ENCODE assay signal across 39 mouse cellular contexts in genomic region chr15:102947276-102947675, GRCm38 (mm10). TPM values are rescaled to one million over a fixed set of nuclear protein-coding genes. Genes with fewer than 3 reads are reported as not detected.
A peak's percentile ranks its signal among the peaks of the same experiment; 100 is the strongest.
DNase-seq lines count a peak whose midpoint lies in the region; ATAC-seq and TF ChIP-seq lines count a peak whose summit lies in the region.
"Had no signal": no experiment of that assay in that cellular context is flagged by ENCODE, and none has a peak within 500 bp of the region (broad histone marks: within the 10 kb centered on the region; RNA-seq: fewer than 3 reads in every experiment).

No protein-coding gene starts in this region.

- TF ChIP-seq CTCF in gastrocnemius, adult 2 months (IDR thresholded peaks at IDR 0.05): no peak

- H3K4me3 ChIP-seq in gastrocnemius, adult 2 months: peak overlapping the region; percentile 61
- peak overlapping the region; percentile 40; the same call in 1 of the 2 replicates for H3K4me3 ChIP-seq in limb, embryonic 10.5 days
- no peak overlapping the region for H3K4me3 ChIP-seq in limb, embryonic 15.5 days
- H3K4me3 ChIP-seq in kidney, embryonic 14.5 days (ENCODE audit: low read length): no peak overlapping the region
- H3K4me3 ChIP-seq in hindbrain, embryonic 13.5 days: no peak overlapping the region
- H3K4me3 ChIP-seq: embryonic facial prominence, embryonic 12.5 days; heart, embryonic 12.5 days; hindbrain, embryonic 15.5 days; layer of hippocampus, adult 2 months; left cerebral cortex, adult 2 months; lung, embryonic 15.5 days; midbrain, embryonic 12.5 days had no signal

- H3K27ac ChIP-seq in gastrocnemius, adult 2 months: peak overlapping the region; percentile 75
- peak overlapping the region; percentile 93; the same call in 1 of the 2 replicates for H3K27ac ChIP-seq in limb, embryonic 10.5 days
- H3K27ac ChIP-seq in limb, embryonic 15.5 days: no peak overlapping the region
- H3K27ac ChIP-seq in kidney, embryonic 14.5 days (ENCODE audit: low read depth, low read length): no peak overlapping the region
- no peak overlapping the region for H3K27ac ChIP-seq in hindbrain, embryonic 13.5 days
- H3K27ac ChIP-seq: embryonic facial prominence, embryonic 12.5 days; hindbrain, embryonic 15.5 days; layer of hippocampus, adult 2 months; left cerebral cortex, adult 2 months; lung, embryonic 15.5 days; midbrain, embryonic 12.5 days had no signal

- peak overlapping the region; percentile 14; the same call in 1 of the 2 replicates for H3K4me2 ChIP-seq in limb, embryonic 15.5 days
- no peak overlapping the region for H3K4me2 ChIP-seq in kidney, embryonic 14.5 days (replicated peaks; ENCODE audit: low read depth, low read length)
- no peak overlapping the region for H3K4me2 ChIP-seq in hindbrain, embryonic 13.5 days
- H3K4me2 ChIP-seq: embryonic facial prominence, embryonic 12.5 days; heart, embryonic 12.5 days; hindbrain, embryonic 15.5 days; liver, embryonic 11.5 days; lung, embryonic 15.5 days; midbrain, embryonic 12.5 days had no signal

- H3K9ac ChIP-seq in limb, embryonic 15.5 days: no peak overlapping the region
- H3K9ac ChIP-seq in kidney, embryonic 14.5 days (ENCODE audit: low read depth, low read length): no peak overlapping the region
- no peak overlapping the region for H3K9ac ChIP-seq in hindbrain, embryonic 13.5 days
- H3K9ac ChIP-seq: embryonic facial prominence, embryonic 12.5 days; heart, embryonic 12.5 days; hindbrain, embryonic 15.5 days; lung, embryonic 15.5 days; midbrain, embryonic 12.5 days had no signal

- peaks cover 34% of the 10 kb centered on the region for H3K4me1 ChIP-seq in limb, embryonic 10.5 days
- H3K4me1 ChIP-seq in limb, embryonic 15.5 days: peaks cover 12% of the 10 kb centered on the region
- no peaks in the 10 kb centered on the region for H3K4me1 ChIP-seq in kidney, embryonic 14.5 days (ENCODE audit: control insufficient read depth, insufficient read depth, low read length)
- H3K4me1 ChIP-seq in hindbrain, embryonic 13.5 days (replicated peaks): peaks cover 6% of the 10 kb centered on the region
- H3K4me1 ChIP-seq: embryonic facial prominence, embryonic 12.5 days; heart, embryonic 12.5 days; hindbrain, embryonic 15.5 days; lung, embryonic 15.5 days had no signal

- intact Hi-C loops in gastrocnemius, adult 2 months (cut with DNase I): no loop called here

- H3K36me3 ChIP-seq in limb, embryonic 10.5 days: no peaks in the 10 kb centered on the region
- H3K36me3 ChIP-seq in limb, embryonic 15.5 days: no peaks in the 10 kb centered on the region
- H3K36me3 ChIP-seq in kidney, embryonic 14.5 days (ENCODE audit: control insufficient read depth, insufficient read depth, low read length): no peaks in the 10 kb centered on the region
- H3K36me3 ChIP-seq in hindbrain, embryonic 13.5 days: no peaks in the 10 kb centered on the region
- H3K36me3 ChIP-seq: embryonic facial prominence, embryonic 12.5 days; heart, embryonic 12.5 days; hindbrain, embryonic 15.5 days; lung, embryonic 15.5 days; midbrain, embryonic 12.5 days had no signal

- peaks cover 100% of the 10 kb centered on the region for H3K27me3 ChIP-seq in limb, embryonic 10.5 days (ENCODE audit: low read depth, poor library complexity, severe bottlenecking)
- H3K27me3 ChIP-seq in limb, embryonic 15.5 days: peaks cover 90% of the 10 kb centered on the region
- peaks cover 90% of the 10 kb centered on the region for H3K27me3 ChIP-seq in kidney, embryonic 14.5 days (ENCODE audit: control insufficient read depth, insufficient read depth, low read length)
- H3K27me3 ChIP-seq in hindbrain, embryonic 13.5 days: peaks cover 100% of the 10 kb centered on the region

- peak; percentile 42 for DNase-seq in gastrocnemius, adult 2 months
- DNase-seq in gastrocnemius, postnatal 4 days (ENCODE audit: low spot score in 2 of 2): no peak
- no peak for DNase-seq in limb, embryonic 10.5 days (ENCODE audit: low spot score)
- DNase-seq in right cerebral cortex, postnatal 36 days (ENCODE audit: low spot score in 2 of 2): no peak
- no peak for DNase-seq in thymus, postnatal 14 days
- DNase-seq: adrenal gland, postnatal 10 days; cerebellum, adult 11 months; cerebellum, adult 9-10 months; cerebellum, postnatal 36 days; embryo, embryonic 11 days; gastrocnemius, postnatal 25 days; heart, adult 18-20 months; heart, postnatal 4 days; kidney, adult 11 months; kidney, postnatal 36 days; lung, postnatal 36 days; thymus, postnatal 25 days had no signal

- no peak for ATAC-seq in limb, embryonic 15.5 days (ENCODE audit: insufficient number of reproducible peaks, low FRiP score, low TSS enrichment, low read depth)
- no peak for ATAC-seq in kidney, embryonic 14.5 days (ENCODE audit: low FRiP score, low TSS enrichment)
- ATAC-seq in hindbrain, embryonic 13.5 days (ENCODE audit: low FRiP score): no peak
- ATAC-seq: forebrain, embryonic 14.5 days; inflammation-experienced regulatory T-cells, adult 6 months had no signal

- H3K9me3 ChIP-seq in limb, embryonic 10.5 days (replicated peaks): no peaks in the 10 kb centered on the region
- no peaks in the 10 kb centered on the region for H3K9me3 ChIP-seq in limb, embryonic 15.5 days
- H3K9me3 ChIP-seq in kidney, embryonic 14.5 days (ENCODE audit: control insufficient read depth, low read length): no peaks in the 10 kb centered on the region
- no peaks in the 10 kb centered on the region for H3K9me3 ChIP-seq in hindbrain, embryonic 13.5 days
- H3K9me3 ChIP-seq: embryonic facial prominence, embryonic 12.5 days; heart, embryonic 12.5 days; hindbrain, embryonic 15.5 days; lung, embryonic 15.5 days; midbrain, embryonic 12.5 days had no signal

- under 1% methylated on average over 9 of the region's 9 CpGs for WGBS in limb, embryonic 10.5 days
- WGBS in limb, embryonic 15.5 days: 6% methylated on average over 9 of the region's 9 CpGs
- 5% methylated on average over 9 of the region's 9 CpGs for WGBS in kidney, embryonic 14.5 days
- WGBS in hindbrain, embryonic 13.5 days: 1% methylated on average over 9 of the region's 9 CpGs

RNA-seq across cellular contexts. Expression of gene Hoxc11, which starts 7.0 kb away (rescaled TPM):
- 10 to 100 TPM in 1 of 2 experiments, 1 to 10 TPM in 1; 6.9 to 11.7 TPM for total RNA-seq in gastrocnemius, adult 2 months (2021)
- total RNA-seq in gastrocnemius, postnatal 4 days (2021): 10 to 100 TPM; 11.0 to 12.0 TPM
- 2.4 and 4.7 TPM in 2 replicates for polyA plus RNA-seq in limb, embryonic 10.5 days (2016; fragmentation: Nextera tagmentation; extraction: Ambion mirVana)
- polyA plus RNA-seq in limb, embryonic 15.5 days (2015; fragmentation: Nextera tagmentation; extraction: Ambion mirVana): 1.5 and 1.7 TPM in 2 replicates
- polyA plus RNA-seq in kidney, embryonic 14.5 days (2014; fragmentation: Nextera tagmentation; extraction: Ambion mirVana): 2.9 and 4.4 TPM in 2 replicates
- not detected in 2 replicates for polyA plus RNA-seq in hindbrain, embryonic 13.5 days (2015; fragmentation: Nextera tagmentation; extraction: Ambion mirVana)
- total RNA-seq: heart, adult 18-20 months; heart, postnatal 4 days; layer of hippocampus, adult 2 months; layer of hippocampus, postnatal 14 days; left cerebral cortex, adult 2 months; left cerebral cortex, postnatal 25 days; megakaryocyte, adult 5-6 weeks had no signal
- polyA plus RNA-seq: embryonic facial prominence, embryonic 12.5 days; forebrain, embryonic 14.5 days; heart, embryonic 12.5 days; heart, postnatal 0 days; hindbrain, embryonic 15.5 days; inflammation-experienced regulatory T-cells, adult 6 months; liver, embryonic 11.5 days; liver, embryonic 16.5 days; lung, embryonic 15.5 days; midbrain, embryonic 12.5 days; small intestine, adult 2 months; stomach, embryonic 14.5 days; testis, adult 2 months had no signal

RNA-seq across cellular contexts. Expression of gene Hoxc12, which starts 10.7 kb away (rescaled TPM):
- not detected for total RNA-seq in gastrocnemius, adult 2 months (2021)
- not detected for total RNA-seq in gastrocnemius, postnatal 4 days (2021)
- polyA plus RNA-seq in limb, embryonic 10.5 days (2016; fragmentation: Nextera tagmentation; extraction: Ambion mirVana): 0.36 TPM in 1 of 2 replicates, not detected in the other
- polyA plus RNA-seq in limb, embryonic 15.5 days (2015; fragmentation: Nextera tagmentation; extraction: Ambion mirVana): 3.9 TPM in 2 replicates
- not detected in 2 replicates for polyA plus RNA-seq in kidney, embryonic 14.5 days (2014; fragmentation: Nextera tagmentation; extraction: Ambion mirVana)
- not detected in 2 replicates for polyA plus RNA-seq in hindbrain, embryonic 13.5 days (2015; fragmentation: Nextera tagmentation; extraction: Ambion mirVana)
- total RNA-seq: adrenal gland, postnatal 10 days; gastrocnemius, postnatal 25 days; heart, adult 18-20 months; heart, postnatal 4 days; layer of hippocampus, adult 2 months; layer of hippocampus, postnatal 14 days; left cerebral cortex, adult 2 months; left cerebral cortex, postnatal 25 days; megakaryocyte, adult 5-6 weeks had no signal
- polyA plus RNA-seq: embryonic facial prominence, embryonic 12.5 days; forebrain, embryonic 14.5 days; heart, embryonic 12.5 days; heart, postnatal 0 days; hindbrain, embryonic 15.5 days; inflammation-experienced regulatory T-cells, adult 6 months; kidney, embryonic 16.5 days; liver, embryonic 11.5 days; liver, embryonic 16.5 days; lung, embryonic 15.5 days; midbrain, embryonic 12.5 days; small intestine, adult 2 months; stomach, embryonic 14.5 days; testis, adult 2 months had no signal

RNA-seq across cellular contexts. Expression of gene Hoxc10, which starts 19.3 kb away (rescaled TPM):
- 10 to 100 TPM; 72.4 to 84.8 TPM for total RNA-seq in gastrocnemius, adult 2 months (2021)
- 10 to 100 TPM; 45.2 to 46.4 TPM for total RNA-seq in gastrocnemius, postnatal 4 days (2021)
- polyA plus RNA-seq in limb, embryonic 10.5 days (2016; fragmentation: Nextera tagmentation; extraction: Ambion mirVana): 21.4 and 51.4 TPM in 2 replicates
- 5.6 and 6.0 TPM in 2 replicates for polyA plus RNA-seq in limb, embryonic 15.5 days (2015; fragmentation: Nextera tagmentation; extraction: Ambion mirVana)
- polyA plus RNA-seq in kidney, embryonic 14.5 days (2014; fragmentation: Nextera tagmentation; extraction: Ambion mirVana): 62.9 and 64.5 TPM in 2 replicates
- polyA plus RNA-seq in hindbrain, embryonic 13.5 days (2015; fragmentation: Nextera tagmentation; extraction: Ambion mirVana): not detected in 2 replicates
- total RNA-seq: heart, adult 18-20 months; heart, postnatal 4 days; layer of hippocampus, adult 2 months; layer of hippocampus, postnatal 14 days; left cerebral cortex, adult 2 months; left cerebral cortex, postnatal 25 days; megakaryocyte, adult 5-6 weeks had no signal
- polyA plus RNA-seq: embryonic facial prominence, embryonic 12.5 days; forebrain, embryonic 14.5 days; heart, embryonic 12.5 days; heart, postnatal 0 days; hindbrain, embryonic 15.5 days; inflammation-experienced regulatory T-cells, adult 6 months; liver, embryonic 16.5 days; lung, embryonic 15.5 days; midbrain, embryonic 12.5 days; small intestine, adult 2 months; stomach, embryonic 14.5 days had no signal

RNA-seq across cellular contexts. Expression of gene Hoxc5, which starts 20.0 kb away (rescaled TPM):
- 1 to 10 TPM; 2.7 to 2.9 TPM for total RNA-seq in gastrocnemius, adult 2 months (2021)
- total RNA-seq in gastrocnemius, postnatal 4 days (2021): 1 to 10 TPM; 4.1 to 5.0 TPM
- polyA plus RNA-seq in limb, embryonic 10.5 days (2016; fragmentation: Nextera tagmentation; extraction: Ambion mirVana): 10.6 and 12.7 TPM in 2 replicates
- 2.3 TPM in 2 replicates for polyA plus RNA-seq in limb, embryonic 15.5 days (2015; fragmentation: Nextera tagmentation; extraction: Ambion mirVana)
- polyA plus RNA-seq in kidney, embryonic 14.5 days (2014; fragmentation: Nextera tagmentation; extraction: Ambion mirVana): 5.1 and 5.8 TPM in 2 replicates
- polyA plus RNA-seq in hindbrain, embryonic 13.5 days (2015; fragmentation: Nextera tagmentation; extraction: Ambion mirVana): 32.3 and 39.2 TPM in 2 replicates
- total RNA-seq: heart, postnatal 4 days; layer of hippocampus, adult 2 months; layer of hippocampus, postnatal 14 days; left cerebral cortex, adult 2 months; left cerebral cortex, postnatal 25 days; megakaryocyte, adult 5-6 weeks had no signal
- polyA plus RNA-seq: forebrain, embryonic 14.5 days; heart, postnatal 0 days; inflammation-experienced regulatory T-cells, adult 6 months; midbrain, embryonic 12.5 days had no signal

RNA-seq across cellular contexts. Expression of gene Hoxc13, which starts 26.4 kb away (rescaled TPM):
- total RNA-seq in gastrocnemius, adult 2 months (2021): not detected
- not detected for total RNA-seq in gastrocnemius, postnatal 4 days (2021)
- polyA plus RNA-seq in limb, embryonic 10.5 days (2016; fragmentation: Nextera tagmentation; extraction: Ambion mirVana): 0.51 and 1.2 TPM in 2 replicates
- 7.7 and 7.9 TPM in 2 replicates for polyA plus RNA-seq in limb, embryonic 15.5 days (2015; fragmentation: Nextera tagmentation; extraction: Ambion mirVana)
- not detected in 2 replicates for polyA plus RNA-seq in kidney, embryonic 14.5 days (2014; fragmentation: Nextera tagmentation; extraction: Ambion mirVana)
- polyA plus RNA-seq in hindbrain, embryonic 13.5 days (2015; fragmentation: Nextera tagmentation; extraction: Ambion mirVana): not detected in 2 replicates
- total RNA-seq: adrenal gland, postnatal 10 days; gastrocnemius, postnatal 25 days; heart, adult 18-20 months; heart, postnatal 4 days; layer of hippocampus, adult 2 months; layer of hippocampus, postnatal 14 days; left cerebral cortex, adult 2 months; left cerebral cortex, postnatal 25 days; megakaryocyte, adult 5-6 weeks had no signal
- polyA plus RNA-seq: forebrain, embryonic 14.5 days; heart, postnatal 0 days; hindbrain, embryonic 15.5 days; inflammation-experienced regulatory T-cells, adult 6 months; kidney, embryonic 16.5 days; liver, embryonic 11.5 days; liver, embryonic 16.5 days; lung, embryonic 15.5 days; small intestine, adult 2 months; stomach, embryonic 14.5 days; testis, adult 2 months had no signal

Comparison
In these comparisons a context has a peak if more than half of its experiments do, and no peak if none do; other contexts are left out.
1. H3K27ac ChIP-seq: peak in gastrocnemius, adult 2 months (single experiment) and limb, embryonic 10.5 days (single experiment); none in limb, embryonic 15.5 days (single experiment), kidney, embryonic 14.5 days (single experiment) and hindbrain, embryonic 13.5 days (single experiment).
2. H3K4me3 ChIP-seq: peak in gastrocnemius, adult 2 months (single experiment) and limb, embryonic 10.5 days (single experiment); none in limb, embryonic 15.5 days (single experiment), kidney, embryonic 14.5 days (single experiment) and hindbrain, embryonic 13.5 days (single experiment).